8 mouse cellular contexts compared by ENCODE assay signal in genomic region chr8:77132903-77133637, GRCm38 (mm10).
DNase-seq lines count a peak whose midpoint lies in the region; ATAC-seq and TF ChIP-seq lines count a peak whose summit lies in the region.

No protein-coding gene starts in this region.

- intact Hi-C loops in left cerebral cortex, postnatal 14 days (cut with DNase I) = no loop called here

- peak; percentile 20 for DNase-seq in neural tube, embryonic 10.5 days (ENCODE audit: extremely low spot score, low spot score)
- DNase-seq in embryonic facial prominence, embryonic 10.5 days (ENCODE audit: low spot score) = peak; percentile 51
- peak; percentile 82 for DNase-seq in heart, postnatal 0 days (ENCODE audit: low spot score)
- DNase-seq in left cerebral cortex, postnatal 14 days (ENCODE audit: low spot score in 2 of 2) = peak; percentile 20 to 23
- DNase-seq in lung, postnatal 4 days = peak; percentile 43 to 63

- TF ChIP-seq CTCF in heart, postnatal 0 days (IDR thresholded peaks at IDR 0.05; ENCODE audit: low read depth) = no peak

- ATAC-seq in neural tube, embryonic 15.5 days (ENCODE audit: low FRiP score) = no peak
- ATAC-seq in heart, postnatal 0 days (ENCODE audit: insufficient read depth, low read depth) = peak; percentile 94
- ATAC-seq in erythroid progenitor cell, adult 5-6 weeks (replicated peaks; ENCODE audit: low FRiP score, poor library complexity, severe bottlenecking) = no peak
- no peak for ATAC-seq in hindbrain, embryonic 13.5 days (ENCODE audit: low FRiP score)

- WGBS in neural tube, embryonic 15.5 days = 53% methylated on average over 11 of the region's 11 CpGs
- 36% methylated on average over 11 of the region's 11 CpGs for WGBS in embryonic facial prominence, embryonic 10.5 days
- 25% methylated on average over 11 of the region's 11 CpGs for WGBS in heart, postnatal 0 days
- WGBS in hindbrain, embryonic 13.5 days = 53% methylated on average over 11 of the region's 11 CpGs

- no peaks in the 10 kb centered on the region for H3K9me3 ChIP-seq in neural tube, embryonic 15.5 days (replicated peaks)
- no peaks in the 10 kb centered on the region; the same call in 1 of the 2 replicates for H3K9me3 ChIP-seq in embryonic facial prominence, embryonic 10.5 days
- H3K9me3 ChIP-seq in heart, postnatal 0 days (replicated peaks; ENCODE audit: control insufficient read depth, low read length) = no peaks in the 10 kb centered on the region; the same call in 1 of the 2 replicates
- H3K9me3 ChIP-seq in hindbrain, embryonic 13.5 days = peaks cover 5% of the 10 kb centered on the region; the same call in 1 of the 2 replicates

- no peaks in the 10 kb centered on the region for H3K4me1 ChIP-seq in neural tube, embryonic 15.5 days
- H3K4me1 ChIP-seq in embryonic facial prominence, embryonic 10.5 days = peaks cover 8% of the 10 kb centered on the region
- peaks cover 11% of the 10 kb centered on the region for H3K4me1 ChIP-seq in heart, postnatal 0 days (ENCODE audit: control insufficient read depth, insufficient read depth)
- no peaks in the 10 kb centered on the region for H3K4me1 ChIP-seq in hindbrain, embryonic 13.5 days (replicated peaks)

- H3K27ac ChIP-seq in neural tube, embryonic 15.5 days (replicated peaks) = no peak overlapping the region
- no peak overlapping the region for H3K27ac ChIP-seq in embryonic facial prominence, embryonic 10.5 days (replicated peaks)
- peak overlapping the region; percentile 82 for H3K27ac ChIP-seq in heart, postnatal 0 days (ENCODE audit: low read depth)
- no peak overlapping the region for H3K27ac ChIP-seq in hindbrain, embryonic 13.5 days

- H3K4me2 ChIP-seq in neural tube, embryonic 15.5 days = no peak overlapping the region
- H3K4me2 ChIP-seq in heart, postnatal 0 days (ENCODE audit: low read depth, low read length) = peak overlapping the region; percentile 44
- no peak overlapping the region for H3K4me2 ChIP-seq in hindbrain, embryonic 13.5 days

- TF ChIP-seq EP300 in heart, postnatal 0 days (IDR thresholded peaks at IDR 0.05; ENCODE audit: low read depth) = peak; percentile 93

- H3K4me3 ChIP-seq in neural tube, embryonic 15.5 days (replicated peaks) = no peak overlapping the region
- H3K4me3 ChIP-seq in embryonic facial prominence, embryonic 10.5 days = no peak overlapping the region
- H3K4me3 ChIP-seq in heart, postnatal 0 days (ENCODE audit: low read depth, low read length) = no peak overlapping the region
- no peak overlapping the region for H3K4me3 ChIP-seq in hindbrain, embryonic 13.5 days

- H3K36me3 ChIP-seq in neural tube, embryonic 15.5 days = no peaks in the 10 kb centered on the region
- H3K36me3 ChIP-seq in embryonic facial prominence, embryonic 10.5 days (replicated peaks) = no peaks in the 10 kb centered on the region
- H3K36me3 ChIP-seq in heart, postnatal 0 days (replicated peaks; ENCODE audit: control insufficient read depth, insufficient read depth, low read length) = no peaks in the 10 kb centered on the region
- H3K36me3 ChIP-seq in hindbrain, embryonic 13.5 days = no peaks in the 10 kb centered on the region

- H3K27me3 ChIP-seq in neural tube, embryonic 15.5 days (replicated peaks) = no peaks in the 10 kb centered on the region
- H3K27me3 ChIP-seq in embryonic facial prominence, embryonic 10.5 days (replicated peaks; ENCODE audit: low read depth, poor library complexity, severe bottlenecking) = no peaks in the 10 kb centered on the region
- no peaks in the 10 kb centered on the region for H3K27me3 ChIP-seq in heart, postnatal 0 days (ENCODE audit: control insufficient read depth, insufficient read depth, low read length)
- no peaks in the 10 kb centered on the region for H3K27me3 ChIP-seq in hindbrain, embryonic 13.5 days

- H3K9ac ChIP-seq in neural tube, embryonic 15.5 days (replicated peaks) = no peak overlapping the region
- 0 out of 2 replicates have a peak overlapping the region, but pooled peaks have one; percentile 1 for H3K9ac ChIP-seq in heart, postnatal 0 days (replicated peaks; ENCODE audit: low read depth, low read length)
- H3K9ac ChIP-seq in hindbrain, embryonic 13.5 days = no peak overlapping the region

Comparison
In these comparisons a context has a peak if more than half of its experiments do, and no peak if none do; other contexts are left out.
1. DNase-seq: peak in every context shown above with its lines; median percentile 82 in heart, postnatal 0 days; 53 in lung, postnatal 4 days; 51 in embryonic facial prominence, embryonic 10.5 days; 22 in left cerebral cortex, postnatal 14 days; 20 in neural tube, embryonic 10.5 days.